Mouse (Mus musculus) skeletal muscle tissue, adult 2 months (tissue): ENCODE data around the gene Krt42.
"Not testable (repeated sequence)": the region's sequence is repeated elsewhere in the genome, so short reads cannot be mapped to it uniquely, and the experiment has no call there.

Experiments
- DNase-seq: peaks from one replicate; pipeline ENCODE4 v3.0.0-alpha.2; 2012; ENCODE audit warnings: low read depth, low spot score

The Krt42 gene

GRCm38 (mm10) chr11:100281596-100282544, 12.2 kb upstream of the Krt42 start:
- DNase-seq = peak; percentile 60

DNA sequence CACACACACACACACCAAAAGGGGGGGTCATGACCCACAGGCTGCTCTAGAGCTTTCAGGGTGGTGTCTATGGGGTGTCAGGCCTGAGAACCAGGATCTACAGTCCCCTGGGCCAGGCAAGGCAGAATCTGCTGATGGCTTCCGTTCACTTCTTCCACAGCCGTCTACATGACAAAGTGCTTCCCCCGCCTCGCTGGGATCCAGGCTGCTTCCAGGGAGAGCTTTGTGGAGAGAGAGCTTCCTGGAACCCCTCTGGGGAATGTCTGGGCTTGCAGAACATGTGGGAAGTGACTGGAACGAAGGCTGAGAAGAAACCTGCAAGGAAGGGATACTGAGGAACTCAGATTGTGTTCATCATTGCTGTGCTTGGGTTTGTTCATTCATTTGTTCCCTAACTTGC, 9.1 kb upstream of the Krt42 start:
- no peak for DNase-seq

DNA sequence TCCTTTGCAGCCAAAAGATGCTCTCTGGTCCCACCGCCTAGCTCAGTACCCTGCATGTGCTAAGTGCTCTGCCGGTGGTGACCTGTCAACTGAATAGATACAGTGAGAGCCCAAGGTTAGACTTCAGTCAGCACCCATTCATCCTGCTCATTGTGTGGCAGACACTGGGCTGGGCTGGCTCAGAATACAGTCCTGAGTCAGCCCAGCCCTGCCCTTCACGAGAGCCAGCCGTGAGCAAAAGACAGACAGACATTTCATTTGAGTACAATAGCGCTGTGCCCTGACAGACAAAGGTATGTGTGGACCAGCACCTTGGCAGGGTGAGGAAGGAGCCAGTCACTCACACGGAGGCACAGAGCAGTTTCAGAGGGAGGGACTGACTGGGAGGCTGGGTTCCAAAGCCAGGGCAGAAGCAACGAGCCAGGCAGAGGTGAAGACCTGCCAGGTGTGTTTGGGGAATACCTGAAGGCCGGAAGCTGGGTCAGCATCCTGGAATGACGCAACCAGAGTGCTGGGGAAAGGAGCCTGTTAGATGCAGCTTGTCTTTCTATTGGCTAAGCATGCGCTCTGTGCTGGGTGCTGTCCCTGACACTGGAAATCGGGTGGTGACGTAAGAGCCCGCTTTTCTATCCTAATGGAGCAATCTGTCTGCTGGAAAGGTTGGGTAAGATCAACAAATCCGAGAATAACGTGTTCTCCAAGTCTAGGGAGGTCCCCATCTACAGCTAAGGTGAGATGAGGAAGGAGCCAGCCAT, 8.2 kb upstream of the Krt42 start:
- no peak for DNase-seq

- no peak for DNase-seq
Observed at GRCm38 (mm10) chr11:100275466-100275865, 5.8 kb upstream of the Krt42 start.

- DNase-seq = no peak
Observed at GRCm38 (mm10) chr11:100274719-100275118, 5.0 kb upstream of the Krt42 start.

GRCm38 (mm10) chr11:100271878-100272277, 2.2 kb upstream of the Krt42 start:
- no peak for DNase-seq

GRCm38 (mm10) chr11:100262058-100262980, 7.4 kb downstream of the Krt42 start:
- no peak for DNase-seq

- no peak for DNase-seq
Observed at GRCm38 (mm10) chr11:100261235-100261605, 8.5 kb downstream of the Krt42 start.

GRCm38 (mm10) chr11:100260514-100261234, 9.0 kb downstream of the Krt42 start, which contains the start of gene Krt17:
Gene Krt17 (minus strand): TSS chr11:100261029.
- DNase-seq = no peak

- DNase-seq = no peak
Observed at GRCm38 (mm10) chr11:100259079-100259478, 10.6 kb downstream of the Krt42 start.

GRCm38 (mm10) chr11:100257967-100258366, 11.7 kb downstream of the Krt42 start:
- DNase-seq = no peak

GRCm38 (mm10) chr11:100255514-100255913, 14.2 kb downstream of the Krt42 start:
- DNase-seq = no peak

DNA sequence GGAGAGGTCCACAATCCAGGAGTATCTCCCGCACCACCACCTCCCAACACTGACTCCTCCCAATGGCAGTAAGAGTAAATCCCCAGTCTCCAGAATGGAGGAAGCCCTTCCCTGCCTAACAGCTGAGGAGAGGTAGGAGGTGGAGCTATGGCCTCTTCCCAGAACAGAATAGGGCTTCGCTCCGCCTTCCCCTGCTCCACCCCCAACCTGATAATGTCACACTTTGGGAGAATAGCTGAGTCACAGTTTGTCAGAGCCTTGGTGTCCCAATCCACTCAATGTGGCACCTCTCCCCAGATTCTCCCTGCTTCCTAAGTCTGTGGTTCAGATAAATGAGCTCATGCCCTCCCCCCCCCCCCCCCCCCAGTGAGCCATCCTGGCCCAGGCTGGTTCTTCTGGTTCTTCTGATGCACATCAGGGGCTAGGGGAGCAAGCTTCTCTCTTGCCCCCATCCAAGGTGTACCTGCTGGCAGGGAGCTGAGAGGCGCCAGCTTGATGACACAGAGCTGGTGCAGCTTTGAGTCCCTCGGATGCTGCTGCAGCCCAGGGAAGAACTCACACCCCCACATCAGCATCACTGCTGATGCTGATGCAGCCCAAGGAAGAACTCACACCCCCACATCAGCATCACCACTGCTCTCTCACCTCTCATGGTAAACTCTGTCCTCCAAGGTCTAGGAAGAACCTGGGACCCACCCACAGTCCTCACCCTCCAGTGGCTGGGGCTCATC, 15.1 kb downstream of the Krt42 start:
- DNase-seq = no peak

DNA sequence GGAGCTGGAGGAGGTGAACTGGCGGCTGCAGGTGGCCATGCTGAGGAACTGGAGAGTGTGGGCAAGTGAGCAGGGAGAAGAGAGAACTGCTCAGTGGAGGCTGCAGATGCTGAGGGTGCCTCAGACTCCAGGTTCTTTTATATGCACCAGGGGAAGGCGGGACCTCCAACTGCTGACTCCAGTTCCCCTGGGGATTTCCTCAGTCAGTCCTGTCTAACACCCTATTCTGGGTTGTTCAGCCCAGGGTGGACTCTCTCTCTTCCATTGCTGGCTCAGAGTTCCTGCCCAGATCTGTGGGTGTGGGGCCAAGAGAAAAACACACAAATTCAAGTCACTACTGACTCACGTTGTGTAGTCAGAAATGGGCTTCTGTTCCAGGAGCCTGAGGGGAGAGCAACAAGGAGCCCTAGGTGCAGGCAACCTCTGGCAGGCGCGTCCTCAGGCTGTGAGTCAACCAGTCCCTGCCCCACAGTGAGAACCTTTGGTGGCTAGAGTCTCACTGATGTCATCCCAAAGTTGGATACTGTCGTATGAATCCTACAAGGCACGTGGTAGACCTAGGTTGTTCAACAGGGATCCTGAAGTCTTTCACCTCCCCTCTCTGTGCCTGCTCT, 20.7 kb downstream of the Krt42 start, which contains the start of gene Krt16:
Gene Krt16, minus strand, starts transcription at position 51 of the 614 bp plus-strand sequence.
- DNase-seq = no peak

DNA sequence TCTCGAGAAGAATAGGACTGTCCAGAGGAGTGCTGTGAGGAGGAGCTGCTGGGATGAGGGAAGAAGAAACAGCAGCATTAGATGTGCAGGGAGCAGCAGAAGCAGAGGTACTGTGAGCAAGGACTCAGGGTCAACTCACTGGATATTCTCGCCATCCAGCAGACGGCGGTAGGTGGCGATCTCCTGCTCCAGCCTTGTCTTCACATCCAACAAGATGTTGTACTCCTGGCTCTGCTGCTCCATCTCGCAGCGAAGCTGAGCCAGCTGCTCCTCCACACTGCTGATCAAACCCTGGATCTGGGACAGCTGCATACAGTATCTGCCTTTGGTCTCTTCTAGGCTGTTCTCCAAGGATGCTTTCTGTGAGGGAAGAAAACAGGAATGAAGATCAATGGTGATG, 23.2 kb downstream of the Krt42 start:
- not testable (repeated sequence) for DNase-seq

GRCm38 (mm10) chr11:100240272-100240671, 29.4 kb downstream of the Krt42 start:
- DNase-seq = not testable (repeated sequence)

DNA sequence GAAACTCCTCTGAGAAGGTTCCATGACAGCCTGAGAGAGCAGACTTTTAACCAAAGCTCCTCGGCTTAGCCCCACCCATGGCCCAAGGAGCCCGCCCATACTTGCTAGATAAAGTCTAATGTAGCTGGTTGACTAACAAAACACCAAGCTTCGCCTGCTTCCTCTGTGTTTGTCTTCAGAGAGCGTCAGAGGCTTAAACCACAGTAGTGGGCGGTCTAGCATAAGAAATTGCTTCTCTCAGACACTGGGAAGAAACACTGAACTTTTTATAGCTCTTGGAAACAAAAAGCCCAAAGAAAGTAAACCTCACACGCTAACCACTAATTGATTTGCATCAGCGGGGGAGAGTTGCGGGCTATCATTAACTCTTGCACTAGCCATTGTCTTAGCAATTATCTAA, 47.9 kb downstream of the Krt42 start:
- DNase-seq = no peak

- DNase-seq = no peak
Observed at GRCm38 (mm10) chr11:100219304-100219703, 50.4 kb downstream of the Krt42 start.
